Mouse (Mus musculus) MEL (cell line): ENCODE measurements around the gene Izumo4.

ENCODE experiments used
- CHD2 ChIP-seq: IDR thresholded peaks from 2 replicates; pipeline ENCODE4 v1.6.1; 2011; ENCODE audit warnings: low read length, improper control_type of control experiment
- CTCF ChIP-seq, 3 experiments: IDR thresholded peaks in 2 of 3; conservative IDR thresholded peaks in 1 of 3; 2 replicates each; pipeline ENCODE4 v1.5.1; 2011 to 2012; ENCODE audit warnings: low read length in 3 of 3, low read depth in 2 of 3, mild to moderate bottlenecking in 2 of 3, improper control_type of control experiment in 1 of 3, inconsistent platforms in 1 of 3, mixed read lengths in 1 of 3, moderate library complexity in 1 of 3; ENCODE audit not compliant: control insufficient read depth in 1 of 3, insufficient read depth in 1 of 3, poor library complexity in 1 of 3, severe bottlenecking in 1 of 3
- E2F4 ChIP-seq: IDR thresholded peaks from 2 replicates; pipeline ENCODE4 v1.6.1; 2011; ENCODE audit warnings: low read depth, low read length, improper control_type of control experiment, borderline replicate concordance
- GABPA ChIP-seq: IDR thresholded peaks from 2 replicates; pipeline ENCODE4 v1.6.1; 2012; ENCODE audit warnings: low read depth, mild to moderate bottlenecking, inconsistent platforms, low read length, improper control_type of control experiment, moderate library complexity
- MAFK ChIP-seq: IDR thresholded peaks from 2 replicates; pipeline ENCODE4 v1.6.1; 2011; ENCODE audit warnings: low read depth, mild to moderate bottlenecking, low read length, improper control_type of control experiment, borderline replicate concordance
- MAX ChIP-seq: IDR thresholded peaks from 2 replicates; pipeline ENCODE4 v1.6.1; 2011; ENCODE audit warnings: low read length, improper control_type of control experiment
- MYB ChIP-seq: IDR thresholded peaks from 2 replicates; pipeline ENCODE4 v1.6.1; 2011; ENCODE audit warnings: mild to moderate bottlenecking, low read depth, low read length, improper control_type of control experiment
- POLR2A ChIP-seq, 2 experiments: IDR thresholded peaks; 2 replicates each; pipeline ENCODE4 v1.6.1; 2011 to 2012; ENCODE audit warnings: low read length in 2 of 2, mild to moderate bottlenecking in 2 of 2, control low read depth in 1 of 2, improper control_type of control experiment in 1 of 2, low read depth in 1 of 2, moderate library complexity in 1 of 2; ENCODE audit not compliant: control insufficient read depth in 1 of 2, insufficient read depth in 1 of 2, poor library complexity in 1 of 2
- POLR2AphosphoS2 ChIP-seq: IDR thresholded peaks from 2 replicates; pipeline ENCODE4 v1.6.1; 2011; ENCODE audit warnings: low read length, improper control_type of control experiment
- ZC3H11A ChIP-seq: IDR thresholded peaks from 2 replicates; pipeline ENCODE4 v1.6.1; 2012; ENCODE audit warnings: low read depth, mild to moderate bottlenecking, inconsistent platforms, low read length, improper control_type of control experiment
- ZKSCAN1 ChIP-seq: IDR thresholded peaks from 2 replicates; pipeline ENCODE4 v1.6.1; 2012; ENCODE audit warnings: low read depth, mild to moderate bottlenecking, inconsistent platforms, low read length, improper control_type of control experiment, moderate library complexity

DNA sequence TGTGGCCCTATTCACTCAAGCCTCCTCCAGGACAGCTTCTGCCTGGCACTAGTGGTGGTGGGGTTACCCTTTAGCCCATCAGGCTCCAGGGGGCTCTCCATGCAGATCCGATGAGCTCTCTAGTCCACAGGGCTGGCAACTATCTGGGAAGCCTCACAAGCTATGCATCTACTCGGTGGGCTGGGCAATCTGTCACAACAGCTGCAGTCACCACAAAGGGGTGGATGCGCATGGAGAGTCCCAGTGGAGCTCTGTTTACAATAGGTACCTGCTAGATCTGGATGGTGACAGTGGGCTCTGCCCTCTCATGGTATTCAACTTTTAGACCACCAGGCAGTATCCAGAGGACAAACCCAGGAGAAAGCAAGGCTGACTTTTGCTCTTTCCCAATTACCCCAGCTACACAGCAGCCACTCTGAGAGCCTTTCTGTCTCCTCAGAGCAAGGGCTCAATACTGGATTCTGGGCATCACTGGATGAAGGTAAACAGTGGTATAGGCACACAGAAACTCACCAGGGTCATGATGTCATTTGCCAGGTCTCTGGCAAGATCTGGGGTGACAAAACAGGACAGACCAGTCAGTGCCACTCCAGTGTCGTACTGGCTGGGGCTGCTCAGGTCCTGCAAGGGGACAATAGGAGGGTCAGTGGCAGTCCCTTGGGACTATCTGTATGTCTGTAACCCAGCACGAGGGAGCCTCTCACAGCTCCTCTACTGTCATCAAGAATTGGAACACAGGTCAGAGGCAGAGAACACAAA lies 25.6 kb downstream of the Izumo4 start:
- no peak for TF ChIP-seq GABPA
- no peak for TF ChIP-seq CHD2
- no peak for TF ChIP-seq ZKSCAN1
- TF ChIP-seq POLR2A (IDR thresholded peaks at IDR 0.05; ENCODE audit: control insufficient read depth in 1 of 2, insufficient read depth in 1 of 2, low read depth in 1 of 2, low read length in 2 of 2, poor library complexity in 1 of 2): no peak
- no peak for TF ChIP-seq MAX
- TF ChIP-seq MYB: no peak
- TF ChIP-seq E2F4: no peak
- no peak for TF ChIP-seq CTCF (IDR thresholded peaks at IDR 0.05 in 2 of 3, conservative IDR thresholded peaks at IDR 0.05 in 1 of 3; ENCODE audit: control insufficient read depth in 1 of 3, insufficient read depth in 1 of 3, low read depth in 2 of 3, low read length in 3 of 3, poor library complexity in 1 of 3, severe bottlenecking in 1 of 3)
- TF ChIP-seq MAFK: no peak
- no peak for TF ChIP-seq ZC3H11A
- TF ChIP-seq POLR2AphosphoS2: no peak
